Mouse (Mus musculus): Measurements from ENCODE around the gene BC034090. TPM values are rescaled to one million over a fixed set of nuclear protein-coding genes. Genes with fewer than 3 reads are reported as not detected.

Gene BC034090
- 6.0 and 6.1 TPM in 2 replicates for polyA plus RNA-seq (2015; fragmentation: Nextera tagmentation; extraction: Ambion mirVana)

DNA sequence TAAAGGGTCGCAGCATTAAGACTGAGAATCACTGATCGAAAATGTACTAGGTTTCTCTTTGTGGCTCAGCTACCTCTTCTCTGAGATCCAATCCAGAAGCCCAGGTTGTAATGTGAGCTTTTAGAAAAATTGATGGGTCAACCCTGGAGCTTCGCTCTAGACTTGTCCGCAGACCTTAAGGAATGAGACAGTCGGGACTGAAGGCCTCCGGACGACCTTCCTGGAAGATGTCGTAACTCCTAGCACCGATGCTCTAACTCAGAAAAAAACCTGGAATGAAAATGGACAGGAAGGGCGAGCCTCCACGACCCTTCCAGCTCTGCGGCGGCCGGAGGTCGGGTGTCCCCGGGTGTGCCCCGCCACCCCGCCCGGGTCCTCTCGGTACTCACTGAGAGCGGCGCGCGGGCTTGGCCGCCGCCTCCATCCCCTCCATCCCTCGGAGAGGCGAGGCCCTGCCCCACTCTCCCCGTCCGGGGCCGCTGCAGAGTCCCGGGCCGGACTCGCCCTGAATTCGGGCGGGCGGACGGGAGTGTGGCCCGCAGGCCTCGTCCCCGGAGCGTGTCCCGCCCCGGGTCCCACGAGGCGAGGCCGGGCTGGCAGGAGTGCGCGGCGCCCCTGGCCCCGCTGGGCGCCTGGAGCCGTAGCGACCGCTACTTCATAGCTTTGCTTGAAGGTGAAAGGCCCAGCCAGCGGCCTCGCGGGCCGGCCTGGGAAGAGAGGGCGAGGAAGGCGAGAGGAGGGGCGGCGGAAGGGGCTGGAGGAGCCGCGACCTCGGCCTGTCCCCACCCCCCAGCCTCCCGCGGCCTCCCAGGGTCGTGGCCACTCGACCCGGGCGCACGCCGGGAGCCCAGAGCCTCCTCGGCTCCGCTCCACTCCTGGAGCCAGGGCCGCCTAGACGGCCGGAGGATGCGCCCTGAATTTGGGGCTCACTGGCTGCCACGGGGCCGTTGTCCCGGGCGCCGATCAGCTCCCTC lies at the start of gene BC034090:
Gene BC034090 (minus strand): TSS at position 648 of the 974 bp plus-strand sequence.
- 2% methylated on average over 83 of the region's 85 CpGs for WGBS
- H3K27ac ChIP-seq, result peak within 1 kb of the TSS; percentile 88

DNA sequence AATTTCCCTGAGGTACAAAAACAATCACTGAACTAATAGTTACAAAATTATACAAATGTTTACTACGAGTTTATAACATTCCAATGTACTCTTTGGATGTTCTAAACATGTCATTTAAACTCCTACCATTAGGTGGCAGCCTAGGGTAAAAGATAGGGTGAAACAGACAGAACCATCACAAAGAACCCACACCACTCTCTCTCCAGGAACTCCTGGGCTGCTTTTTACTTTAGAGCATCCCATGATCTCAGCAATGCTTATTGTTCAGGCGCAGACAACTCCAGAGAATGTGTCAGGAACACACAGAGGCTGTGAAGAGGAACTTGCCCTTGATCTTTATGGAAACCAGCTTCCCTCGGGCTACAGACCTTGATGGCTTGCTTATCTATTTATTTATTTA lies 49.2 kb upstream of the BC034090 start:
- H3K36me3 ChIP-seq, result 0 out of 2 replicates have a peak, but pooled peaks cover 8% of the 10 kb centered on the region
- no peak overlapping the region for H3K27ac ChIP-seq
- no peak overlapping the region for H3K4me3 ChIP-seq
- no peaks in the 10 kb centered on the region for H3K4me1 ChIP-seq
- H3K27me3 ChIP-seq, result no peaks in the 10 kb centered on the region
- H3K4me2 ChIP-seq, result no peak overlapping the region
- no peaks in the 10 kb centered on the region for H3K9me3 ChIP-seq
- H3K9ac ChIP-seq, result no peak overlapping the region
- ATAC-seq (ENCODE audit: insufficient number of reproducible peaks, low FRiP score, low TSS enrichment, low read depth), result no peak
- 16% methylated on average over 3 of the region's 3 CpGs for WGBS

More for the DNA sequence above, at the start of gene BC034090:
- peak within 1 kb of the TSS; percentile 82 for H3K9ac ChIP-seq
- H3K4me3 ChIP-seq, result peak within 1 kb of the TSS; percentile 67
- peak; percentile 64 for ATAC-seq (ENCODE audit: insufficient number of reproducible peaks, low FRiP score, low TSS enrichment, low read depth)
- no peaks in the 10 kb centered on the region for H3K27me3 ChIP-seq
- peaks cover 15% of the 10 kb centered on the region for H3K36me3 ChIP-seq
- peak within 1 kb of the TSS; percentile 82 for H3K4me2 ChIP-seq
- peaks cover 28% of the 10 kb centered on the region for H3K4me1 ChIP-seq
- no peaks in the 10 kb centered on the region for H3K9me3 ChIP-seq

DNA sequence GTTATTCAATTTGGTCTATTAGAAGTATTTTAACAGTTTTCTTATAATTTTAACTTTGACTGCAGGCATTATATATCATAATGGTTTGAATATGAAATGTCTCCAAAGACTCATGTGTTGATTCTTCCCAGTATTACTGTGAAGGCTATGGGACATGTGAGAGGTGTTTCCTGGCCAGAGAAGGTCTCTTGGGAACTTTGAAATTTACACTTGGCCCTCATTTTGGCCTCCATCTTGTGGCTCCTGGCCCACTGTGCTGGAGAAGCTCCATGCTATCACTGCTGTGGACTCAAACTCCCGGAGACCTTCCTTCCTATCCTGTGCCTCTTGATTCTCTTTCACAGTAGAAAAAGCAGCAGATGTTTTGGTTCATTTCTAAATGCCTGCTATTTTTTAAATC lies 45.2 kb upstream of the BC034090 start:
- H3K4me3 ChIP-seq, result no peak overlapping the region
- H3K9ac ChIP-seq, result no peak overlapping the region
- H3K36me3 ChIP-seq, result peaks cover 14% of the 10 kb centered on the region
- WGBS, result 83% methylated on average over 1 of the region's 1 CpGs
- no peak overlapping the region for H3K4me2 ChIP-seq
- no peaks in the 10 kb centered on the region for H3K27me3 ChIP-seq
- H3K27ac ChIP-seq, result no peak overlapping the region
- no peaks in the 10 kb centered on the region for H3K9me3 ChIP-seq
- no peak for ATAC-seq (ENCODE audit: insufficient number of reproducible peaks, low FRiP score, low TSS enrichment, low read depth)
- no peaks in the 10 kb centered on the region for H3K4me1 ChIP-seq

DNA sequence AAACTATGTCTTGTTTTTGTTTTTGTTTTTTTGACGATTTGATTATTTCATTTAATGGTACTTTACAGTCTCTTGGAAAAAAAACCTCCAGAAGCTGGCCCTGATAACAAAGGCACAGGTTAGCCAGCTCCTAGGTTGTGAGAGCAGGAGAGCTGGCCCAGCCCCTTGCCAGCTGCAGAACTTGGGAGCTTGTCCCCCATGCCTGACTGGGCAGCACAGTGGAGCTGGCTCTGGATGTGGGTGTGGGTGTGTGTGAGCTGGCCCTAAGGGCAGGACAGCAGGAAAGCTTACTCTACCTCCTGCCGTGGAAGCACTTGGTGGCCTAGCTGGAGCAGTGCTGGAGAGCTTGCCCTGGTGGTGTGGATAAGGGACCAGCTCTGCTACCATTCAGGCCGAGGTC lies 43.8 kb upstream of the BC034090 start:
- no peak for ATAC-seq (ENCODE audit: insufficient number of reproducible peaks, low FRiP score, low TSS enrichment, low read depth)
- WGBS, result 87% methylated on average over 3 of the region's 3 CpGs
- H3K4me3 ChIP-seq, result no peak overlapping the region

DNA sequence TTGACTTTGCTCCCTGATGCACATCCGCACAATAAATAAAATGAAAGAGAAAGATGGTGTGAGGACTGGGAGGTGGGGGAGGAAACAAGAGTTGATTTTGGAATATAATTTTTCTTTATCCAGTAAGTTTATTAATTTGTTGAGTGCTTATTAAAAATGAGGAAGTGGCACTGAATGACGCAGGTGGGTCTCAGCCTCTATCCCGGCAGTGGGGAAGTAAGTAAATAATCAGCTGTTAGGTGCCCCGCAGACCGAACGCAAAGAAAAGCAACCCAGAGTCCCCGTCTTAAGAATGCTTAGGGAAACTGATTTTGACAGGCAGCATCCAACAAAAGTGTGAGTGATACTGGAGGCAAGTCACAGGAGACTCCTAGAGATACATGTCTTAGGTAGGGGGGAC lies 39.6 kb upstream of the BC034090 start:
- ATAC-seq (ENCODE audit: insufficient number of reproducible peaks, low FRiP score, low TSS enrichment, low read depth), result no peak
- Histone ChIP-seq H3K4me3 (no peak overlapping the region), H3K27ac (no peak overlapping the region), H3K9me3 (no peaks in the 10 kb centered on the region), H3K36me3 (peaks cover 12% of the 10 kb centered on the region), H3K4me2 (no peak overlapping the region), H3K27me3 (no peaks in the 10 kb centered on the region), H3K9ac (no peak overlapping the region), H3K4me1 (peaks cover 7% of the 10 kb centered on the region; the same call in 1 of the 2 replicates)
- 87% methylated on average over 7 of the region's 7 CpGs for WGBS

More for the DNA sequence above, 43.8 kb upstream of the BC034090 start:
- H3K27ac ChIP-seq, result no peak overlapping the region
- H3K27me3 ChIP-seq, result no peaks in the 10 kb centered on the region
- H3K4me1 ChIP-seq, result no peaks in the 10 kb centered on the region
- no peaks in the 10 kb centered on the region for H3K9me3 ChIP-seq
- peaks cover 16% of the 10 kb centered on the region for H3K36me3 ChIP-seq
- H3K4me2 ChIP-seq, result no peak overlapping the region
- no peak overlapping the region for H3K9ac ChIP-seq

DNA sequence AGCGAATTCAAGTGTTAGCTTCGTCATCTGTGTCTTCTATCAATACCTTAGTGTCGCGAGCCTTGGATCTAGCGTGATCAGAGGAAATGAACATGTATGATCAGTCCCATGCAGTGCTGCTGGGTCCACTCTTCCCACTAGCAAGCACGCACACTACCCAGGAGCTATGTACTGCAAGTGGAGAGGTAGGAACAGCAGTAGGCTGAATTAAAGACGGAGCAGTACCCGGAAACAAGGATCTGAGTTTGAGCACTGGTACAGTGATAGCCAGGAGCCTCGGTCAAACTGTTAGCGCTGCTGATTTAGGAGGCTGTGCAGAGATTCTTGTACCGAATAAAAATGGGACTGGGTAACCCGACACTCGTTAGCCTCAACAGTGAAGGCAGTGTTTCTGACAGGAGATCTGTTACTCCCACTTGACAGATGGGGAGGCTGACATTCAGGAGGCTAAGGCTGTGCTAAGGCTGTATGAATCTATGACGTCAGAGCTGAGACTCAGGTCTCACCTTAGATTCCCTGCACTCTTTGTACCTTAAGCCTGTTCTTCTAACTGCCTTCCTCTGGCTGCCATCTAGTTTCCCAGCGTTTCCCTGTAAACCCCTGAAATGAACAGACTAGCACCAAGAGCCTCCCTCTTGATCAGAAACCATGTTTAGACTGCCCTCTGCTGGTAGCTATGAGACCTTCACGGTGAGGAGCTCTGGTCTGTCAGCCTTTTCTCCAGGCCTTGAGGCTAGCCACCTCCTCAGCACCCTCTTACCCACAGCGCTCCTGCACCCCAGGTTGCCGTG lies 37.0 kb upstream of the BC034090 start:
- WGBS, result 48% methylated on average over 18 of the region's 18 CpGs
- no peaks in the 10 kb centered on the region for H3K27me3 ChIP-seq
- peaks cover 7% of the 10 kb centered on the region; the same call in 1 of the 2 replicates for H3K4me1 ChIP-seq
- H3K27ac ChIP-seq, result no peak overlapping the region
- H3K9me3 ChIP-seq, result no peaks in the 10 kb centered on the region
- no peak overlapping the region for H3K4me2 ChIP-seq
- peaks cover 6% of the 10 kb centered on the region for H3K36me3 ChIP-seq
- H3K9ac ChIP-seq, result no peak overlapping the region
- ATAC-seq (ENCODE audit: insufficient number of reproducible peaks, low FRiP score, low TSS enrichment, low read depth), result peak; percentile 58; the same call in 1 of the 2 replicates
- H3K4me3 ChIP-seq, result no peak overlapping the region

DNA sequence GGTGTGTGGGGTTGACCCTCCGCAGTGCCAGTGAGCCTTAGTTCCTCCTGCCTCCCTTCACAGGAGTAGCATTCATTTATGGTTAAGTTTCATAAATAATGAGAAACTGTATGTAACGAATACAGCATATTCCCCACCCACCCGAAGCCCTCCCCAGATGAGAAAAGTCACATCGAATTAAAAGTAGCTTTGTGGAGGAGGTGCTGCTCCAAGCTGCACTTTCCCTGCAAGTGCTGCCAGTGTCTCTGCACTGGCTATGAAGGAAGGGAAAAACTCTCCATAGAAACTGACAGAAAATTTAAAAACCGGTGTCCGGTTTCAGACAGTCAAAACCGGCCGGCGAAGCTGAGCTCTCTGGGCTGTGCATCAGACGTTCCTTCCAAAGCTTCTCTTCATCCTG lies 36.1 kb upstream of the BC034090 start:
- Histone ChIP-seq H3K27ac (no peak overlapping the region), H3K4me2 (no peak overlapping the region), H3K27me3 (no peaks in the 10 kb centered on the region), H3K4me3 (no peak overlapping the region), H3K9ac (no peak overlapping the region), H3K4me1 (peaks cover 7% of the 10 kb centered on the region; the same call in 1 of the 2 replicates), H3K36me3 (peaks cover 6% of the 10 kb centered on the region), H3K9me3 (no peaks in the 10 kb centered on the region)
- no peak for ATAC-seq (ENCODE audit: insufficient number of reproducible peaks, low FRiP score, low TSS enrichment, low read depth)
- WGBS, result 54% methylated on average over 10 of the region's 10 CpGs

DNA sequence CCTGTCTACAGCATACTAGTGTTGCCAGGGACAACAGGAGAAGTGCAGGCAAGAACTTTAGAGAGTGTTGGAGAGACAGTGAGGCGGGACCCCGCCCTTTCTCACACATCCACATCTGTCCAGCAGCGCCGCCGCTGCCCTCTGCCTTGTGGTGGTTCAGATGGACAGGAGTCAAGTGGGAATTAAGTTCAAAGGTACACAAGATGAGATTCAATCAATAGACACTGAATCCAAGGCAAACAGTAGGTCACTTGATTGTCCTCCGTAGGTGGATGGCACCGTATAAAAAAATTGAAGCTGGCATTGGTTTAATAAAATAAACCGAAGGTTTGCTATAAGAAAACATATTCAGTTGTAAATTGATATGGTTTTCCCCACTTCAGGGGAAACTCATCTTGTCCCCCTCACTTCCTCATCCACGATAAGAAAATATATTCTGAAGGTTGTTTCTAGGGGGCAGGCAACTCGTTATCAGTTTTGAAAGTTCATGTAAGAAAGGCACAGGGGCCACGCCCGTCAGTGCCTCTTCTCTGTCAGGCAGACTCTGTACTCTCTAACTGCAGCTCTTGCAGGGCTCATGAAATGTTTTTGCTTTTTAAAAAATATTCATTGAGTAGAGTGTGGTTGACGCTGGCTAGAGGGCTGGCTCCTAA lies 32.3 kb upstream of the BC034090 start:
- WGBS, result 63% methylated on average over 13 of the region's 13 CpGs
- no peaks in the 10 kb centered on the region for H3K9me3 ChIP-seq
- H3K9ac ChIP-seq, result no peak overlapping the region
- H3K4me2 ChIP-seq, result no peak overlapping the region
- H3K27ac ChIP-seq, result no peak overlapping the region
- H3K36me3 ChIP-seq, result no peaks in the 10 kb centered on the region
- H3K27me3 ChIP-seq, result no peaks in the 10 kb centered on the region
- H3K4me3 ChIP-seq, result no peak overlapping the region
- H3K4me1 ChIP-seq, result peaks cover 11% of the 10 kb centered on the region
- no peak for ATAC-seq (ENCODE audit: insufficient number of reproducible peaks, low FRiP score, low TSS enrichment, low read depth)

DNA sequence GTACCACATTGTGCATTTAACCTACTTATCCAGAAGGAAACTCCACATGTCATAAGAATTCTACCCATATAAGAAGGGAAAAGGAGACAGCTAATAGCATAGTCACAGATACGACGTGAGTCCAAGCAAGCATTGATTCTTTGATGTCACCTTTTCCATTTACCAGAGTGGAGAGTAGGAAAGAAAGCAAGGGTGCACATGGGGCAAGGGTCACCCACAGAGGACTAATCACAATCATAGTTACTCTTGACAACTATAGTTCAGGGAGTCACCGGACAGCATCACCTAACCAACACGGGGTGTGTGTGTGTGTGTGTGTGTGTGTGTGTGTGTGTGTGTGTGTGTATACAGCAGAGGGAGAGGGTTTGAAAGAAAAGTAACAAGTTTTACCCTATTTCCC lies 31.5 kb upstream of the BC034090 start:
- WGBS, result 83% methylated on average over 4 of the region's 4 CpGs
- Histone ChIP-seq H3K9ac (no peak overlapping the region), H3K9me3 (no peaks in the 10 kb centered on the region), H3K4me2 (no peak overlapping the region), H3K27me3 (no peaks in the 10 kb centered on the region), H3K4me3 (no peak overlapping the region), H3K36me3 (no peaks in the 10 kb centered on the region), H3K27ac (no peak overlapping the region), H3K4me1 (peaks cover 7% of the 10 kb centered on the region; the same call in 1 of the 2 replicates)
- ATAC-seq (ENCODE audit: insufficient number of reproducible peaks, low FRiP score, low TSS enrichment, low read depth), result no peak

DNA sequence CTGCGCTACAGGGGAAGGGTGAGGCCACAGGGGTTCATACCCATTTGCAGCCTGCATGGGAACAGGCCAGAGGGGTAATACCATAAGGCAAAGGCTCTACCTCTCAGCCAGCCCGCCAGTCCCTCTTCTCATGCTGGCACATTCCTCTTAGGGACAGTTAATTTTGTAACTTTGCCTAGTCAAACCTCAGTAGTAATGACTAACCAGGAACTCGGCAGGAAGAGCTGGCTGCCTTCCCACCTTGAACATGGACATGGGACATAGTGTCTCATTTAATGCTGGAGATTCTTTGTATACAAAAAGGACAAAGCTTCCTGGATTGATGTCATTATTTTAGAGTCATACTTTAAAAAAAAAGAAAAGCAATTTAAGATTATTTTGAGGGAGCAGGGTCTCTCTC lies 30.7 kb upstream of the BC034090 start:
- no peak for ATAC-seq (ENCODE audit: insufficient number of reproducible peaks, low FRiP score, low TSS enrichment, low read depth)
- Histone ChIP-seq H3K36me3 (no peaks in the 10 kb centered on the region), H3K27me3 (no peaks in the 10 kb centered on the region)

DNA sequence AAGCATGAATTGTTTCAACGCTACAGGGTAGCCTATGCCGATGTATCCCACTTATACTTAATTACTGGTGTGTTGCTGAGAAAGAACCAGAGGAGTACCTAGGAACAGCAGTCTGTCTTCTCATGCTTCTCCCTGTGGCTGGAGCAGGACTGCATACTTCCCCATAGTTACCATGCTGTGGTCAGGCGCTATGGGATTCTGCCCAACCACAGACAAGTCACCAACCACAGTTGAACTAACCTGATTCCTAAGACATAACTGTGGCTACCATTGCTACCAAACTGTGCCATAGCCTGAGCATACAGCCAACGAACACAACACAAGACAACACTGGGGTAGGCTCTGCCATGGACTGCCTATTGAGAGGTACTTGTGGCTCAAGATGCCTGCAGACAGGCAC lies 28.7 kb upstream of the BC034090 start:
- ATAC-seq (ENCODE audit: insufficient number of reproducible peaks, low FRiP score, low TSS enrichment, low read depth), result no peak
- no peaks in the 10 kb centered on the region for H3K9me3 ChIP-seq
- 71% methylated on average over 4 of the region's 4 CpGs for WGBS
- peaks cover 7% of the 10 kb centered on the region; the same call in 1 of the 2 replicates for H3K4me1 ChIP-seq
- no peak overlapping the region for H3K4me3 ChIP-seq
- H3K27me3 ChIP-seq, result no peaks in the 10 kb centered on the region
- H3K27ac ChIP-seq, result peak overlapping the region; percentile 27; the same call in 1 of the 2 replicates
- no peak overlapping the region for H3K4me2 ChIP-seq
- H3K9ac ChIP-seq, result no peak overlapping the region
- H3K36me3 ChIP-seq, result no peaks in the 10 kb centered on the region

More for the DNA sequence above, 30.7 kb upstream of the BC034090 start:
- H3K27ac ChIP-seq, result no peak overlapping the region
- no peak overlapping the region for H3K4me2 ChIP-seq
- no peak overlapping the region for H3K4me3 ChIP-seq
- H3K9me3 ChIP-seq, result no peaks in the 10 kb centered on the region
- H3K4me1 ChIP-seq, result peaks cover 7% of the 10 kb centered on the region; the same call in 1 of the 2 replicates
- WGBS, result 74% methylated on average over 3 of the region's 3 CpGs
- H3K9ac ChIP-seq, result no peak overlapping the region
